Mouse (Mus musculus) E14TG2a.4 (cell line): ENCODE data around the gene Pcdh8.

Experiments used
- CTCF ChIP-seq: conservative IDR thresholded peaks from 2 replicates; pipeline ENCODE4 v1.5.1; 2014; ENCODE audit warnings: low read length
- NANOG ChIP-seq: IDR thresholded peaks from 2 replicates; pipeline ENCODE4 v1.6.1; 2014; ENCODE audit warnings: borderline replicate concordance, low read length, mixed read lengths
- POU5F1 ChIP-seq: IDR thresholded peaks from 2 replicates; pipeline ENCODE4 v1.6.1; 2014; ENCODE audit warnings: low read length, borderline replicate concordance

- TF ChIP-seq CTCF, result no peak
- TF ChIP-seq NANOG, result no peak
- TF ChIP-seq POU5F1, result no peak
Measured at GRCm38 (mm10) chr14:79753733-79754132, 17.4 kb downstream of the Pcdh8 start.
